Mouse (Mus musculus): ENCODE data around the gene Zfp366.

- TF ChIP-seq CTCF (IDR thresholded peaks at IDR 0.05; ENCODE audit: extremely low read depth, insufficient read depth, insufficient read length, insufficient replicate concordance) = no peak
- TF ChIP-seq POLR2A (IDR thresholded peaks at IDR 0.05; ENCODE audit: low read depth, low read length) = no peak
Observed at GRCm38 (mm10) chr13:99146355-99146871, 38.2 kb upstream of the Zfp366 start.

Measured in spleen, adult 2 months (tissue).